Mouse (Mus musculus): ENCODE results near the gene Cdk4.
A peak's percentile ranks its signal among the peaks of the same experiment; 100 is the strongest.

The Cdk4 gene

GRCm38 (mm10) chr10:127063239-127063872 lies at the start of gene Cdk4:
Cdk4 (plus strand) TSS chr10:127063534.
- peak; percentile 100 for DNase-seq

GRCm38 (mm10) chr10:127016488-127016887 lies 46.8 kb upstream of the Cdk4 start:
- no peak for DNase-seq

- no peak for DNase-seq
These were observed 46.3 kb upstream of the Cdk4 start for GRCm38 (mm10) chr10:127017071-127017470.

DNA sequence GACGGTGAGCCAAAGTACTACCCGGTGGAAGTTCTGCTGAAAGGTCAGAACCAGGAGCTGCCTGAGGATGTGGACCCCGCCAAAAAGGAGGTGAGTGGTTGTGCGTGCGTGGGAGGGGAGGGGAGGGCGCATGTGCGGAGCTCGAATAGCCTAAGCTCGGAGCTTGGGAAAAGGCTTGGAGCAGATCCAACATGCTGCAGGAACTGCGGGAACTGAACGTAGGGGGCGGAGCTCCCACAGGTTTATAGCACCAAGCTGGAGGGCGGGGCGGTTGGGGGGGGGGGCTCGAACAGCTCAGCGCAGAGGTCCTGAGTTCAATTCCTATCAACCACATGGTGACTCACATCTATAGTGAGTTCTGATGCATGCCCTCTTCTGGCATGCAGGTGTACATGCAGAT lies 44.9 kb upstream of the Cdk4 start:
- DNase-seq: no peak

DNA sequence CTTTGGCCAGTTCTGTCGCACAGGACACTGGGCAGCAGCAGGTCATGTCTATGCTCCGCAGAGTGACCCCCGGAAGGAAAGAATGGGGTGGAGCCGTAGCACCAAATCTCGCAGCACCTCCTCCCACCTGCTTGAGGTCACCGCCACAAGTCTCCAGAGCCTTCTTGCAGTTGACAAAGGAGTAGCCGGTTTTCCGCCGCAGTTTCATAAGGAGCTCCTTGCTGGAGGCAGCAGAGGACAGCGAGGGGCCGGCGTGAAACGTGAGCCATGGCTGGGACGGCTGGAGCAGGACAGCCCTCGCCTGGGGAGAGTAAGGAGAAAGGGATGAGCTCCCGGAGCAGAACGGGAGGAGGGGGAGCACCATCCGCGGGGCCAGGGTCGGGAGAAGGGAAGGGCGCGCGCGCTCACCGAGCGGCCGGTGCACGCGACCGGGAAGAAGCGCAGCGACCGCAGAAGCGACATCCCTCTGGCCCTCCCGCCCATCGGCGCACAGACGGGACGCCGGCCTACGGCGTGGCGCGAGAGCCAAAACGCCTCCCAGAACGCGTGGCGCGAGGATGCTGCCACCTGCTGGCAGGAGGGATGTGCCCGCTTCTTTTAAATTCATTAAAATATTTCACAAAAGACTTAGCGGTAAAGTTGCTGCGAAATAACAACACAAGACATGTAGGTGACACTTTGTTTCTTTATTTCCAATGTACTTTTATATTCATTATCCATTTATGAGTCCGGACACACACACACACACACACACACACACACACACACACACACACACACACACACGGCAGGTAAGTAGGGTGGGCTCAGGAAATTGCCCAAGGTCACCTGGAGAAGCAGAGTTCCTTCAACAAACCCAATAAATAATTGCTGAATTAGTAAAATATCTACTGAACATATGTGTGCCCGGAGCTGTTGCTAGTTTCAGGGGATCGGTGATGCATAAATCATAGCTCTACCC lies 32.7 kb upstream of the Cdk4 start, which contains the start of gene Tsfm:
Gene Tsfm, minus strand, starts transcription at position 505 of the 961 bp plus-strand sequence.
- DNase-seq: peak; percentile 98

GRCm38 (mm10) chr10:127033301-127033741 lies 30.0 kb upstream of the Cdk4 start:
- no peak for DNase-seq

DNA sequence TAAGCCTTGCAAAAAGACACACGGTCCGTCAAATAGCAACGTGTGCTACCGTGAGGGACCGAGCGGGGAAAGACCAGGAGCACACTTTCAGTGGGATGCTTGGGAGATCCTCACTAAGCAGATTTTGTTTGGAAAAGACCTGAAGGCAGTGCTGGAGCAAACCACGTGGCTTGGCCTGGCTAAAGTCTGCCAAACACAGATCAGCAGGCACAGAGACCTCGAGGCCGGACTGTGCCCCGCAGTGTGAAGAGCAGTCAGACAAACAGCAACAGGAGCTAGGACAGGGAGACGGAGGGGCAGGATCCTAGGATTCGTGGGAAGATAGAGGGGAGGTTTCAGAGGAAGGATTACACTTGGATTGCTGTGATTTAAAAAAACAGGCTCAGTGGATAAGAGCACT lies 27.1 kb upstream of the Cdk4 start:
- DNase-seq: no peak

DNA sequence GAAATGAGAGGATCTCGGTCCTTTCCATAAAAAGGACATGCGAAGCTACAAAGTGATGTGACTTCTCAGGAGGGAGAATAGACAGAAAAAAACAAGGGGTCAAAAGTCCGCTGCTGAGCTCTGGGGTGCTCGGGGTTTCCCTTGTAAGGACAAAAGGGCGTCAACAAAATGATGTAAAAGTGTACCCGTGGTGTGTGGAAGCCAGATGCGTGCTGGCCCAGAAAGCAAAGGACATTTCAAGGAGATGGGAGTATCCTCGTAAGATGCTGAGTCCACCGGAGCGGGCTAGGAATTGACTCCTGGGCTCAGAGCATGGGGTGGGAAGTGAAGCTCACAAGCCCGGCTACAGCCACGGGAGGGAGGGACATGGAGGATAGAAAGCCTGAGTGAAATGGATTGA lies 25.7 kb upstream of the Cdk4 start:
- DNase-seq: no peak

GRCm38 (mm10) chr10:127040569-127041214 lies 22.6 kb upstream of the Cdk4 start:
- DNase-seq: no peak

GRCm38 (mm10) chr10:127041274-127041766 lies 22.0 kb upstream of the Cdk4 start, which contains the start of the genes Mettl1 and Eef1akmt3:
Mettl1 (plus strand) TSS chr10:127041414.
Eef1akmt3 (minus strand) TSS chr10:127041513.
- DNase-seq: peak; percentile 96

GRCm38 (mm10) chr10:127041774-127042338 lies 21.5 kb upstream of the Cdk4 start:
- DNase-seq: peak; percentile 98

GRCm38 (mm10) chr10:127042468-127043115 lies 20.7 kb upstream of the Cdk4 start:
- no peak for DNase-seq

DNA sequence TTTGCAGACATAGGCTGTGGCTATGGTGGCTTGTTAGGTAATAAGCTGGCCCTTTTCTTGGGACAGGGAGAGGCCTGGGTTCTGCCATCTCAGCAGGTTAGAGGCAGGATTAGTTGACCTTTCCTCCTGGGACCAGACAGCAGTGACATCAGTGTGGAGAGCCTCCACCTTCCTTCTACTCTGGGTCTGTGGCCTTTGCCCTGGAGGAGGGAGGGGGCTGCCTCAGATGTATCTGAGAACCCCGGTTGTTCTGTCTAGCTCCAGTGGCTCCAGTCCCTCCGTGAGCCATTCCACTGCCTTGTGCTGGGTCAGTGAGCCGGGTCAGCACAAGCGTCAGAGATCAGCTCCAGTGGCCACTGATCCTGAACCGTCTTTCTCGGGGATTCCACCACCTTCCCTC lies 20.1 kb upstream of the Cdk4 start:
- DNase-seq: no peak

GRCm38 (mm10) chr10:127047954-127048353 lies 15.4 kb upstream of the Cdk4 start, which contains the start of gene Cyp27b1:
Cyp27b1 (plus strand) TSS chr10:127048250.
- DNase-seq: no peak

DNA sequence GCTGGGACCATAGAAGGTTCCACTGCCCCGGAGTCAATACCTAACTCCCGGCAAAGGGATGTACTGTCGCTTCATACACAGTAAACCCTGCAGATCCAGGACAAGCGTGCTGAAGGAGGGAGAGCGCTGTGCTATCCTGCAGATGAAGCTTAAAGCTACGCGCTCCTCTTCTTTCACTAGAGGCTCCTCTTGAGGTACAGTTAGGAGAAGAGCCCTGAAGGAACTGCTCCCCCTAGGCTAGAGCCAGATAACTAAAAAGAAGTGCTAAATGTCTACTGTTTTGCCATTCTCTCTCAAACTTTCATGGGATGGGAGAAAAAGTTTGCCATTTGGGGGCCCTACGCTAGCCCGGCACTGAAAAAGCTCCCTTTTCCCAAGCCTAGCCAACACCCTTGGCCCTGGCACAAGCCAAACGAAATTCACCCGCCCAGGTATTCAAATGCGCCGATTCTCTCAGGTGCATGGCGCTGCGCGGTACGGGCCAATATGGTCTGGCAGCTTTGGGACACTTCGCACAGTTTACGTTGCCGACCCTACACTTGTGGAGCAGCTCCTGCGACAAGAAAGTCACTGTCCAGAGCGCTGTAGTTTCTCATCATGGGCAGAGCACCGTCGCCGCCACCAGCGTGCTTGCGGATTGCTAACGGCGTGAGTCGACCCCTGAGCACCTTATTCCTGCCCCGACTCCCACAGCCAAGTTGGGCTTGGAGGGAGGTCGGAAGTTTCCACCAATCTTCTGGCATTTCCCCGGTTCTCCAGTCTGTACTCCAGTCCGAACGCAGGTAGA lies 14.5 kb upstream of the Cdk4 start:
- DNase-seq: no peak

GRCm38 (mm10) chr10:127049395-127050118 lies 13.8 kb upstream of the Cdk4 start:
- DNase-seq: no peak

DNA sequence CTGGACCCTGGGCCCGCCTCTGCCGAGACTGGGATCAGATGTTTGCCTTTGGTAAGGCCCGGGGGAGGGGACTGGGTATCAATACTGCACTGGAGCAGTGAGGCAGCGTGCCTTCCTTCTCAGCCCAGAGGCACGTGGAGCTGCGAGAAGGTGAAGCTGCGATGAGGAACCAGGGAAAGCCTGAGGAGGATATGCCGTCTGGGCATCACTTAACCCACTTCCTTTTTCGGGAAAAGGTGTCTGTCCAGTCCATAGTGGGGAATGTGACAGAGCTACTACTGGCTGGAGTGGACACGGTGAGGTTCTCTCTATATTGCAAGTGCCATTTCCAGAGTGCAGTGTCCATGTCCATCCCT lies 13.2 kb upstream of the Cdk4 start:
- DNase-seq: no peak

GRCm38 (mm10) chr10:127054646-127055045 lies 8.7 kb upstream of the Cdk4 start:
- no peak for DNase-seq

DNA sequence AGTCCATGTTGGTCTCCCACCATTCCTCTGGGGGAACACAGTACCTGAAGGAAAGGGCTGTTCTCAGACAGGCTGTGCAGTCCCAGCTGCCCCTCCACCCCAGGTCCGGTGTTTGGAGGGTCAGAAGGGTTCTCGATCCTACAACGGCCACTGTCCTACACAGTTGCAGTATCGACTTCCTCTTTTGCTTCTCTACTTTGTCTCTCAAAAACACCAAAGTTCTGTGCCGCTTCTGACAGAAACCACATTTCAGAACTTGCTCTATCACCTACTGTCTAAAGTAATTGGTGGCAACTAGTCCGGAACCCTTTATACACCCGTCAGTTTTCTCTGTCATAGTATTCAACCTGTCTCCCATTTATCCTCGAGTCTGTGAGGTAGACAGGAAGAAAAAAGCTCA lies 7.9 kb upstream of the Cdk4 start:
- DNase-seq: no peak

GRCm38 (mm10) chr10:127056490-127056889 lies 6.8 kb upstream of the Cdk4 start:
- peak; percentile 92 for DNase-seq

- peak; percentile 95 for DNase-seq
These were observed 5.2 kb upstream of the Cdk4 start for GRCm38 (mm10) chr10:127058161-127058560.

Measured in heart, adult 11 months (tissue).